Mouse (Mus musculus): ENCODE measurements around the gene Pgap2.
A peak's percentile ranks its signal among the peaks of the same experiment; 100 is the strongest.

The Pgap2 gene

DNA sequence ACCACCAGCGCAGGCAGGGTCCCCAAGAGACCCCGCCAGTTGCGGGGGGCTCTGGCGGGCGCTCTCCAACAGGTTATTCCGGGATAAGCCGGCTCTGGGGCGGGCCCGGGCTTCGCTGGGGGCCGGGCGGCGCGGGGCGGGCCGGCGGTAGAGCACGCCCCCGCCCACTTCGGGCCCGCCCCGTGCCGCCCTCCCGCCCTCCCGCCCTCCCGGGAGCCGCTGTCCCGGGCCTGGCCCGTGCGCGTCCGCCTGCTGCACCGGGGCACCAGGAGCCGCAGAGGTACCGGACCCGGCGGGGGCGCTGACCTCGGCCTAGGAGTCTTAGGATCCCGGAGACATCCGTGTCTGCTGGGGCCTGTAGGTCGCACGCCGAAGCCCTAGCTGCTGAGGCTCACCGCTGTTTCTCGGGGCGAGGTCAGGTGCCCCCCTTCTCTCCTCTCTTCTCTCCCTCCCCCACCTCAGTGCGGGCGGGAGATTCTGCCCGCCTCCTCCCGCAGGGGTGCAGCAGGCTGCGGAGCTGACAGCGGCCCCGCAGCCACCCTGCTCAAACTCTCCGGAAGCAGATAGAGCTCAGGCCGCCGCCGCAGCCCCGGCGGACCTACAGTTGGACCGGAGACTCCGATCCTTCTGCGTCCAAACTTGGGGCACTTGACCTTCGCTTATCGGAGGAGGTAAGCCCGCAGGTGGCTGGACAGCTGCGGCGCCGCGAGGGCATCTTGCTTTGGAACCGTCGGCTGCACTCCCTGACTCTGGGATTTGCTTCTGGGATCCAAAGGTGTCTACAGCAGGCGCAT is 57.8 kb downstream of the Pgap2 start, which contains the start of gene Stim1:
TSS of gene Stim1 (plus strand) at position 206 of the 794 bp plus-strand sequence.
- DNase-seq: peak; percentile 87

DNA sequence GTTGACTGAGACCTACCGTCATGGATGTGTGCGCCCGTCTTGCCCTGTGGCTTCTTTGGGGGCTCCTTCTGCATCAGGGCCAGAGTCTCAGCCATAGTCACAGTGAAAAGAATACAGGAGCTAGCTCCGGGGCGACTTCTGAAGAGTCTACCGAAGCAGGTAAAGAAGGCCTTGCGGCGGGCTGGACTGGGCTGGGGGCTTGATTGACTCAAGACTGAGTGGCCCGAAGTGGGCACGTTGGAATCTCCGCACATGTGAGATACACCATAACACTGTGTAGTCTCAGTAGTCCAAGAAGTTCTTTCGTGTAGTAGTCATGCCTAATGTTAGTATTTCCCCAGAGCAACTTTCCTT is 58.4 kb downstream of the Pgap2 start:
- no peak for DNase-seq

DNA sequence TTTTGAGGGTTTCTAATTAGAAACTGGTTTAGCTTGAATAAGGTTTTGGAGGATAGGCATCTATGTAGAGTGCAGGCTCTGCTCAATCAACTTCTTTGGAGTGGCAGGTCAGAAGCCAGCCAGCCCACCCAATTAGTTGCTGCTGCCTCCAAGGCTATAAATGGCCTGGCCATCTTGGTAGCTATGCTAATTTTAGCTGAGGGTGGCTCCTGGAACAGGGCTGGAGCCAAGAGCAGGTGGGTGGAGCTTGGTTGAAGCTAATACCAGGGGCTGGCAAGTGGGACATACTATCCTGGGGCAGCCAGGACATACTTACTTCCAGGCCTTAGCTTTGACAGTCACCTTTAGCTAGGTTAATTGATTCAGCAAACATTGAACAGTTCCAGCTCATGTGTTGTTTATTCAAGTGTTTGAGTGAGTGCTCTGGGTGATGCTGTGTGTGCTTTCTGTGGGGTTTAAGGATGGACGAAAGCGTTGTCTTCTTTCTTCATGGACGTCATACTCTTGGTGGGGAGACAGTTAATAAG is 62.5 kb downstream of the Pgap2 start:
- peak; percentile 18 for DNase-seq

DNA sequence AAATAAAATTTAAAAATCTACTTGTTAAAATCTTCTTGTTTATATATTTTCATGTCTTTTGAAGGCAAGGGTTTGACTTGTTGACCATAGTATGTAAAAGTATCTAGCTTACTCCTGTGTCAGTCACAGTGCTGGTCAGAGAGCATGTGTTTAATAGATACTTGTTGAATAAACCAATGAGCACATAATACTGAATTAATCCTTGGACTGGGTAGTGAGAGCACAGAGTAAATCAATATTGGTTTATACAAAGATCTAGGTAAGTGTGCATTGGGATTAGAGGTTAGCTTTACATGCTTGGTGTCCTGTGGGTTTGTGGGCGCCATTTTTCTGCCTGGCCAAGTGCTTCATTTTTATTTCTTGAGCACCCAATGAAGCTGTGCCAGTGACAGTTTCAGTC is 71.4 kb downstream of the Pgap2 start:
- no peak for DNase-seq

DNA sequence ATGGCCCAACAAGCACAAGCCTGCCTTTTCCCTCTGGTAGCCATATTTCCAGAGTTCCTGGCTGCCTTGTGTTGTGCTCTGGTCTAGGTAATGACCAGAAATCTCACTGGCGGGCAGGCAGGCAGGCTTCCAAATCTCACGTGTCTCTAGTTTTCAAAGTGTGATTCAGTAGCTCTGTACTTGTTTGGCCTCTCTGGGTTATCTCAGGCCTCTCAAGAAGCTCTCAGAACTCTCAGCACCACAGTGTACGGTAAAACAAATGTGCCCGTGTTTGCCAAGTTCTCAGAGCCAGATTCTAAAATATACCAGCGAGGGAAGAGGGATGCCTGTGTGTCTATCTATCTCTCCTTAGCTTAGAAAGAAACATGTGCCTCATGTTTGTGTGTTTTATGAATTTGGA is 72.3 kb downstream of the Pgap2 start:
- DNase-seq: no peak

Measured in liver (tissue).